Mouse (Mus musculus): ENCODE results near the gene Grm7. TPM values are rescaled to one million over a fixed set of nuclear protein-coding genes. Genes with fewer than 3 reads are reported as not detected.

Grm7 gene
- not detected for polyA plus RNA-seq (2021)

DNA sequence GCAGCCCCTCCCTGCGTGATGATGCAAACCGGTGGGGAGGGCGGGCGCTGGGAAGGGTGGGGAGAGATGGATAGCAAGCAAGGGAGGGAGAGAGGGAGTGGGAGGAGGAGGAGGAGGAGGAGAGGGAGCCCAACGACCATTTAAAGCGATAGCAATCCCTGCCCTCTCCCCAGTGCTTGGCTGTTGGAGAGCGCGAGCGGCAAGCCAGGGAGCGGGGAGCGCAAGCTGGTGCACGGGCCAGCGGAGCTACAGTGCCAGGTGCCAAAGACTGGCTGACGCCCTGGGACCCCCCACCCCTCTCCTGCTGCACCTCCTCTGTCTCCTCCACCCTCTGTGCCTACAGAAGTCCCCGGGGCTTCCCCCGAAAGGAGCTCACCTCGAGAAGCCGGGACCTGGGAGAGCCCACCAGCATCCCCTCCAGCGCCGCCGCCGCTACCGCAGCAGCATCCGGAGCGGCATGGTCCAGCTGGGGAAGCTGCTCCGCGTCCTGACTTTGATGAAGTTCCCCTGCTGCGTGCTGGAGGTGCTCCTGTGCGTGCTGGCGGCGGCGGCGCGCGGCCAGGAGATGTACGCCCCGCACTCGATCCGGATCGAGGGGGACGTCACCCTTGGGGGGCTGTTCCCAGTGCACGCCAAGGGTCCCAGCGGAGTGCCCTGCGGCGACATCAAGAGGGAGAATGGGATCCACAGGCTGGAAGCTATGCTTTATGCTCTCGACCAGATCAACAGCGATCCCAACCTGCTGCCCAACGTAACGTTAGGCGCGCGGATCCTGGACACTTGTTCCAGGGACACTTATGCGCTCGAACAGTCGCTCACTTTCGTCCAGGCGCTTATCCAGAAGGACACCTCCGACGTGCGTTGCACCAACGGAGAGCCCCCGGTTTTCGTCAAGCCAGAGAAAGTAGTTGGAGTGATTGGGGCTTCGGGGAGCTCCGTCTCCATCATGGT is at the start of gene Grm7:
Grm7 (plus strand) TSS at position 171 of the 951 bp plus-strand sequence.
- in situ Hi-C loops (cut with MboI; ENCODE audit: low pct_unique_long_range_greater_than_20kb), result no loop called here
- ATAC-seq (no peak), DNase-seq (ENCODE audit: low read depth, low spot score) (no peak)
- no peak for TF ChIP-seq CTCF (IDR thresholded peaks at IDR 0.05)
- H3K27me3 ChIP-seq, result peaks cover 3% of the 10 kb centered on the region
- ChIA-PET POLR2A (no interaction called here), CTCF (no interaction called here)

DNA sequence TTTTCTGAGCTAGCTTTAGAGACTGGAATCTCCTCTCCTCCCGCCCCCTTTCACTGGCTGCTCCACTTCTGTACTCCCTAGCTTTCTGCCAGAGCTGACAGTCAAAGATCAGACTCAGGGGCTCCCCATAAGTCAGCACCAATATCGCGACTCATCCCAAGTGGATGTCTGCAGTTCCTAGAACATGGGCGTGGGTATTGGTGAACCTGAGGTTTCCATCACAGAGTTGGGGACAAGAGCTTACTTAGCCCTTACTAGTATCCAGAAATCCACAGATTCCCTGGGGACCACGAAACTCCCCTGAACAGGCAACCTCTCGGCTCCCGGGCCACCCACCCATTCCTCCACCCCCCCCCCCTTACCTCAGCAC is 355 bp upstream of the Grm7 start:
- POLR2A ChIA-PET, result no interaction called here
- DNase-seq (ENCODE audit: low read depth, low spot score) (no peak), ATAC-seq (no peak)
- no peak for TF ChIP-seq CTCF (IDR thresholded peaks at IDR 0.05)
- CTCF ChIA-PET, result no interaction called here
- in situ Hi-C loops (cut with MboI; ENCODE audit: low pct_unique_long_range_greater_than_20kb), result no loop called here
- H3K27me3 ChIP-seq, result peaks cover 3% of the 10 kb centered on the region

DNA sequence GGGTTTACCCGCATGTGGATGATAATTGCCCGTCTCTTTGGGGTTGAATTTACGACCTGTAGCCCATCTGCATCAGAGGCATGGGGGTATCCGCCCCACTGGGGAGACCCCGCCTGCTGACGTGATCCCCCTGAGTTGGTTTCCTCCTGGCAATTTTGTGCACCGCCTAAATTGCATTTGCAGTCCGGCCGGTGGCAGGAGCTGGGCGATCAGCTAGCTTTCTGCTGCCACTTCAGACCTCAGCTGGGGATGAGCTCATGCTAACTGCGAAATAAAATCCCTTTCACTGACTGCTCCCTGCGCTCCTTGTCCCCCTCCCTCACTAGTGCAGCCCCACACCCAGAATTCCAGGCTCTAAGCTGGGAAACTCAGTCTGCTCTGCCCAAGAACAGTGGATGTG is 1.5 kb downstream of the Grm7 start:
- POLR2A ChIA-PET, result no interaction called here
- in situ Hi-C loops (cut with MboI; ENCODE audit: low pct_unique_long_range_greater_than_20kb), result no loop called here
- ATAC-seq, result no peak
- TF ChIP-seq CTCF (IDR thresholded peaks at IDR 0.05), result no peak
- peaks cover 3% of the 10 kb centered on the region for H3K27me3 ChIP-seq
- CTCF ChIA-PET, result interaction anchor here (1.1 kb wide), 1 partner anchor 10 kb away, joined by 3 read pairs; no protein-coding TSS in a partner anchor
- no peak for DNase-seq (ENCODE audit: low read depth, low spot score)

DNA sequence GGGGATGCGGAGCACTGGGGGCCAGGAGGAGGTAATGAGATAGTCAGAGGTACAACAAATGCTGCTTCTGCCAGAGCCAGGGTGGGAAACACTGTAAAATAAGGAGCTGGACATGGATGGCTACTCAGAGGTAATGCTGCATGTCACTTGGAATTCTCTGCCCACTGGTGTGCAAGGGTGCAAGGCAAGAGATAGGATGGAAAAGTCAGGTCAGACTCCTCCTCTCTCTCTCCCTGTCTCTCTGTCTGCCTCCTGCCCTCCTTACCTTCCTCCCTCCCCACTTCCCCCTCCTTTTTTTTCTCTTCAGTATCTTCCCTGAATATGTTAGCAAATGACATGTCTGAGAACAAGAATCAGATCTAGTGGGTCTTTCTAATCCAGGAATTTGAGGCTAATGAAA is 3.8 kb downstream of the Grm7 start:
- POLR2A ChIA-PET, result no interaction called here
- DNase-seq (ENCODE audit: low read depth, low spot score) (no peak), ATAC-seq (no peak)
- CTCF ChIA-PET, result no interaction called here
- in situ Hi-C loops (cut with MboI; ENCODE audit: low pct_unique_long_range_greater_than_20kb), result no loop called here
- no peak for TF ChIP-seq CTCF (IDR thresholded peaks at IDR 0.05)
- peaks cover 3% of the 10 kb centered on the region for H3K27me3 ChIP-seq

DNA sequence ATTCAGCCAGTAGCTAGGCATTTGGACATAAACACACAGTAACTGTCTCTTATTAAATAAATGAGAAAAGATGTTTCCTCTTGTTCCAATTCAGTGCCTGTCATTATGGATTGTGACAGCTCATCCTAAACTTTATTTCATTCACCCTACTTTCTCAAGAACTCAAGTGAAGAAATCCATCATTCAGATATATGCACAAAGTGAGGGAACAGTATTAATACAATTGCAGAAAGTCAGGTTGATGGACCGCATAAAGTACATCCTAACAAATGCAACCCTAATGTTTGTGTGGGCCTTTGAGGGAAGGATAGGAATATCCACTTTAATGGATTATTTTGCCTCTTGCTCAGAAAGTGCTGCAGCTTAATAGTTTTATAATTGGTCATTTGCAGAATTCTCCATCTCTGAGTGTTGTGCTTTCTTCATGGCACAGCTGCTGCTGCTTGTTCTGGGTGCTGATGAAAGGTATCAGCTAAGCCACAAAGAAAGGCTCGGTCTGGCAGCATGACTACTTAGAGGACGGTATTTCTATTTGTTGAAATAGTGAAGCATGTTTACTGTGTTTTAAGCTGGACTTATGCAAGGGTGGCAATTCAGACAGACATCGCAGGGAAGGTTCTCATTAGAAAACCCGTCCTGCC is 8.1 kb downstream of the Grm7 start:
- POLR2A ChIA-PET, result no interaction called here
- TF ChIP-seq CTCF (IDR thresholded peaks at IDR 0.05), result no peak
- no peaks in the 10 kb centered on the region for H3K27me3 ChIP-seq
- in situ Hi-C loops (cut with MboI; ENCODE audit: low pct_unique_long_range_greater_than_20kb), result no loop called here
- DNase-seq (ENCODE audit: low read depth, low spot score) (no peak), ATAC-seq (no peak)
- CTCF ChIA-PET, result no interaction called here

DNA sequence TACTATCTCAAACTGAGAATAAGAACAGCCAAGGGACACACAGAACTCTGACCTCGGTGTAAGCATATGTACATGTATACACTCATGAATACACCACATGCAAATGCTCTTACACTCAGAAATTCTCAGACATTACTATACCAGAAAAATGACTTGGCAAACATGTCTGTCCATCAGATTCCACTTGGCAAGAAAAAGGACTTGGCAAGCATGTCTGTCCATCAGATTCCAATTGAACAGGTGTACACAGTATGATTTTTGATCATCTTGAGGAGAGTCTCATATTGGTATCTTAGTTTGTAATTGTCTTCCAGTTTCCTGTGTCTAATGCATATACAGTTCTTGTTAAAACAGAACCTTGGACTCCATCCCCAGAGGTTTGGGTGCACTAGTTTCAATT is 19.1 kb downstream of the Grm7 start:
- no peaks in the 10 kb centered on the region for H3K27me3 ChIP-seq
- CTCF ChIA-PET, result no interaction called here
- POLR2A ChIA-PET, result no interaction called here
- no peak for TF ChIP-seq CTCF (IDR thresholded peaks at IDR 0.05)
- ATAC-seq, result no peak
- DNase-seq (ENCODE audit: low read depth, low spot score), result no peak
- in situ Hi-C loops (cut with MboI; ENCODE audit: low pct_unique_long_range_greater_than_20kb), result no loop called here

DNA sequence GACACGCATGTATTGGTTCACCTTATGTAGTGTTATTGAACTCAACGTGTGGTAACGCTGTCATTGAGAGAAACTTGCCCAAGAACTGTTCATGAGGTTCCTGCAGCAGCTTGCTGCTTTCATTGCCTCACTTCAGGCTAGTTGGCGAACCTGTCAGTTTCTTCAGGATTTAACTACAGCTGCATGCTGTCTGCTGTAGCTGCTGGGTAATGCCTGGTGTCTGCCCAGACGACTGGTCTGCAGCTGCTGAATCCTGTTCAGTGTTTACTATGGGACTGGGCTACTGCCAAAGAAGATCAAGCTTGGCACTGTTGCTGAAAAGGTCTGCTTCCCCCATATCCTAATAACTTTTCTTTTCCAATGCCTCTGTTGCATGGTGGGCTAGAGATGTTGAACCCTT is 23.1 kb downstream of the Grm7 start:
- POLR2A ChIA-PET, result no interaction called here
- CTCF ChIA-PET, result no interaction called here
- H3K27me3 ChIP-seq, result no peaks in the 10 kb centered on the region
- DNase-seq (ENCODE audit: low read depth, low spot score) (no peak), ATAC-seq (no peak)
- in situ Hi-C loops (cut with MboI; ENCODE audit: low pct_unique_long_range_greater_than_20kb), result no loop called here
- TF ChIP-seq CTCF (IDR thresholded peaks at IDR 0.05), result no peak

DNA sequence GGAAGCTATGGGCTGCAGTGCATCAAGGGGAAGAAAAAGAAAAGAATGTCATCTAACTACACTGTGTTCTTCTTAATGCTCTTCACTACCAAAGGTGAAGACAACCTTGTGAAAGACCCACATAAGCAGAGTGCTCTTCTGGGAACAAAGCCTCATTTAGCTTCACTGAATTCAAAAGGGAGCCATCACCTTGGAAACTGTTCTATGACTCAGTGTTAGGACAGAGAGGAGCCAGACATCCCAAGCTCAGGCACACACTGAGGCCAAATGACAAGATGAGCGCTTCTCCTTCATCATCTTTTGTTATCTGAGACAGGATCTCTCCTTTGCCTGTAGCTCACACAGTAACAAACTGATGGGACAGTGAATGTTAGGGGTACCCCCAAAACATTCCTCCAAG is 45.6 kb downstream of the Grm7 start:
- no peak for DNase-seq (ENCODE audit: low read depth, low spot score)
- POLR2A ChIA-PET, result no interaction called here
- no peak for TF ChIP-seq CTCF (IDR thresholded peaks at IDR 0.05)
- CTCF ChIA-PET, result no interaction called here
- H3K27me3 ChIP-seq, result no peaks in the 10 kb centered on the region
- ATAC-seq, result no peak
- in situ Hi-C loops (cut with MboI; ENCODE audit: low pct_unique_long_range_greater_than_20kb), result no loop called here

DNA sequence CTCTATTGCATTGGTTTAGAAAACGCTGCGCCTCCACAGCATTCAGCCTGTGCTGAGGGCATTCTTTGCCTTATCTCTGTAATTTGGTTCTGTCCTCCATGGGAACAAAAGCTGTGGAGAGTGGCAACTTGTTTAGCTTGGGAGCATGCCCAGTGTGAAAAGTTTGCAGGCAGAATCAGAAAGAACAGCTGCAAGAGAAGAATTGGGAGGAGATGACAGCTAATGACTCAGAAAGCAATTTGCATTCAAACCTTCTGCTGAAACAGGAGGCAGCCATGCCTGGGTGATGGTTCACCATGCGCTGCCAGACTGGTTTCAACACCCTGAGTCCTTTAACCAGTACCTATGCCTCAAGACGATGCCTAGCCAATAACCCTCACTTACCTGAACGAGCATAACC is 64.4 kb downstream of the Grm7 start:
- no peak for TF ChIP-seq CTCF (IDR thresholded peaks at IDR 0.05)
- in situ Hi-C loops (cut with MboI; ENCODE audit: low pct_unique_long_range_greater_than_20kb), result no loop called here
- CTCF ChIA-PET, result interaction anchor here (1.1 to 1.3 kb wide), 2 partner anchors 9 to 26 kb away, joined by 3 read pairs; no protein-coding TSS in a partner anchor
- ATAC-seq, result no peak
- no peaks in the 10 kb centered on the region for H3K27me3 ChIP-seq
- no peak for DNase-seq (ENCODE audit: low read depth, low spot score)
- POLR2A ChIA-PET, result no interaction called here

DNA sequence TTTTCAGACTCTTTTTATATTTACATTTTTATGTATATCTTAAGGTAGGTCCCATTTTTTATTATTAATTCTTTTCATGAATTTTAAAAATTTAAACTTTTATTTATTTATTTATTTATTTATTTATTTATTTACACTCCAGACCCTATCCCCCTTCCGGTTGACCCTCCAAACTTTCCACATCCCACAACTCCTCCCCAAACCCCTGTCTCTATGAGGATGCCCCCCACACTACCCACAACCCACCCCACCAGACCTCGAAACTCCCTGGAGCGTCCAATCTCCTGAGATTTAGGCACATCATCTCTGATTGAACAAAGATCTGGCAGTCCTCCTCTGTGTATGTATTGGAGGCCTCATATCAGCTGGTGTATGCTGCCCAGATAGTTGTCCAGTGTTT is 69.6 kb downstream of the Grm7 start:
- no peak for ATAC-seq
- in situ Hi-C loops (cut with MboI; ENCODE audit: low pct_unique_long_range_greater_than_20kb), result no loop called here
- no peaks in the 10 kb centered on the region for H3K27me3 ChIP-seq
- TF ChIP-seq CTCF (IDR thresholded peaks at IDR 0.05), result no peak
- ChIA-PET POLR2A (no interaction called here), CTCF (no interaction called here)
- no peak for DNase-seq (ENCODE audit: low read depth, low spot score)

DNA sequence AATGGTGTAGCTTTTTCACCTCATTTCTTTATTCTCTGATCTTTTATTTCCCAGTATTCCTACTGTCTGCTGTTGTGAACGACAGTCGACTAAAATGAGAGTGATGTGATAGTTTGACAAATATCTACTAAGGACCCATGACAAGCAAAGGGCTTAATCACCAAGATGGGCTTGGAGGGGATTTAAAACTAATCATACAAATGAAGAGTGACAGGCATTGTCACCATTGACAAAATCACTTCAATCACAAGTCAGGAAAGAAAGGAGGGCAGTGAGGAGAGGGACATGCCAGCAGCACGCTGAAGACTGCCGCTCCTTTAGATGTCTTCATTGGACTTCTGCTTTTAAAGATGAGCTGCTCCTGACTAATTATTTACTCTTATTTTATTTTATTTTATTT is 78.0 kb downstream of the Grm7 start:
- ATAC-seq (no peak), DNase-seq (ENCODE audit: low read depth, low spot score) (no peak)
- ChIA-PET POLR2A (no interaction called here), CTCF (no interaction called here)
- no peak for TF ChIP-seq CTCF (IDR thresholded peaks at IDR 0.05)
- in situ Hi-C loops (cut with MboI; ENCODE audit: low pct_unique_long_range_greater_than_20kb), result no loop called here
- no peaks in the 10 kb centered on the region for H3K27me3 ChIP-seq

Measured in Patski (cell line).